Mouse (Mus musculus): Measurements from ENCODE around the gene Gm5767. TPM values are rescaled to one million over a fixed set of nuclear protein-coding genes. Genes with fewer than 3 reads are reported as not detected.
"Not testable (repeated sequence)": the region's sequence is repeated elsewhere in the genome, so short reads cannot be mapped to it uniquely, and the experiment has no call there.

The Gm5767 gene
- polyA plus RNA-seq, 1 experiment from 2014 or later = not detected

GRCm38 (mm10) chr16:8731630-8732029 is 51.1 kb downstream of the Gm5767 start:
- Histone ChIP-seq H3K4me2 (ENCODE audit: low read depth) (no peak overlapping the region), H3K27ac (ENCODE audit: low read depth, low read length) (no peak overlapping the region), H3K27me3 (ENCODE audit: control insufficient read depth, insufficient read depth, low read length) (no peaks in the 10 kb centered on the region), H3K36me3 (ENCODE audit: control insufficient read depth, insufficient read depth, low read length) (no peaks in the 10 kb centered on the region), H3K9me3 (ENCODE audit: control insufficient read depth, low read length) (no peaks in the 10 kb centered on the region), H3K4me3 (ENCODE audit: low read depth, low read length) (no peak overlapping the region), H3K9ac (ENCODE audit: low read length) (no peak overlapping the region), H3K4me1 (ENCODE audit: control insufficient read depth, insufficient read depth, low read length) (peaks cover 17% of the 10 kb centered on the region)
- WGBS = 94% methylated on average over 7 of the region's 7 CpGs
- no peak for ATAC-seq (ENCODE audit: insufficient read depth, low FRiP score, low TSS enrichment)
- no peak for DNase-seq (ENCODE audit: low spot score)

GRCm38 (mm10) chr16:8732450-8732849 is 51.9 kb downstream of the Gm5767 start:
- not testable (repeated sequence) for H3K27ac ChIP-seq (ENCODE audit: low read depth, low read length); H3K36me3 ChIP-seq (ENCODE audit: control insufficient read depth, insufficient read depth, low read length); H3K4me3 ChIP-seq (ENCODE audit: low read depth, low read length); H3K4me2 ChIP-seq (ENCODE audit: low read depth); H3K9me3 ChIP-seq (ENCODE audit: control insufficient read depth, low read length); H3K9ac ChIP-seq (ENCODE audit: low read length); ATAC-seq (ENCODE audit: insufficient read depth, low FRiP score, low TSS enrichment); DNase-seq (ENCODE audit: low spot score); H3K27me3 ChIP-seq (ENCODE audit: control insufficient read depth, insufficient read depth, low read length)
- 93% methylated on average over 3 of the region's 4 CpGs for WGBS
- H3K4me1 ChIP-seq (ENCODE audit: control insufficient read depth, insufficient read depth, low read length) = peaks cover 23% of the 10 kb centered on the region

Other genes starting within 250 kb of the Gm5767 start
- 24.4 and 30.0 TPM in 2 replicates for gene Mettl22, start 210.0 kb upstream of the Gm5767 start, polyA plus RNA-seq (2014; fragmentation: Nextera tagmentation; extraction: Ambion mirVana)
- 48.8 and 60.3 TPM in 2 replicates for gene Abat, start 167.3 kb upstream of the Gm5767 start, polyA plus RNA-seq (2014; fragmentation: Nextera tagmentation; extraction: Ambion mirVana)
- 40.2 and 40.6 TPM in 2 replicates for gene Pmm2, start 43.1 kb upstream of the Gm5767 start, polyA plus RNA-seq (2014; fragmentation: Nextera tagmentation; extraction: Ambion mirVana)
- 18.0 and 24.1 TPM in 2 replicates for gene Tmem186, start 43.1 kb upstream of the Gm5767 start, polyA plus RNA-seq (2014; fragmentation: Nextera tagmentation; extraction: Ambion mirVana)
- gene Carhsp1, start 8.6 kb upstream of the Gm5767 start, polyA plus RNA-seq (2014; fragmentation: Nextera tagmentation; extraction: Ambion mirVana) = 72.8 and 78.4 TPM in 2 replicates
- 38.8 and 38.9 TPM in 2 replicates for gene Usp7, start 111.5 kb downstream of the Gm5767 start, polyA plus RNA-seq (2014; fragmentation: Nextera tagmentation; extraction: Ambion mirVana)
- gene 1810013L24Rik, start 149.3 kb downstream of the Gm5767 start, polyA plus RNA-seq (2014; fragmentation: Nextera tagmentation; extraction: Ambion mirVana) = 20.5 and 21.7 TPM in 2 replicates

Data from neural tube, embryonic 11.5 days (tissue).